Mouse (Mus musculus): ENCODE data around the gene Fgfr2.

Gene Fgfr2

GRCm38 (mm10) chr7:133040688-133041345 is 82.3 kb downstream of the Fgfr2 start:
- peak; percentile 82 for DNase-seq (ENCODE audit: low read depth)

GRCm38 (mm10) chr7:133039556-133040255 is 83.4 kb downstream of the Fgfr2 start:
- DNase-seq (ENCODE audit: low read depth) = no peak

- DNase-seq (ENCODE audit: low read depth) = no peak
Measured at GRCm38 (mm10) chr7:133037618-133038017, 85.5 kb downstream of the Fgfr2 start.

- DNase-seq (ENCODE audit: low read depth) = peak; percentile 35
Measured at GRCm38 (mm10) chr7:133037217-133037616, 85.9 kb downstream of the Fgfr2 start.

DNA sequence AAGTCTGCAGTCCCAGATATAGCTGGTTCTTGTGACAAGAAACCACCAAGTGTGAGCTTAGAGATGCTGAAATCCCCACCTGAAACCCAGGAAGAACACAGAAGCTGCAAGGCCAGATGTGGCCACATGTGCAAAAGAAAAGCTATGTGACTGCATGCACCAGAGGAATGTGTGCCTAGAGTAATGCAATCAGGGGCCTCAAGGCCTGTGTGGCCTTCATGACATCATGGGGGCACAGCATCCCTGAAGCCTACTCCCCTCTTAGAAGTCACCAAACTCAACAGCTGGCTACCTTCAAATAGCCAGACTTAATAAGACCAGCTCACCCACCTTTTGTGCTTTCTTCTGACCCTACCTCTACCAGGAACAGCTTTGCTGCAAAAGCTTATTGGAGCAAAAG is 87.2 kb downstream of the Fgfr2 start:
- DNase-seq (ENCODE audit: low read depth) = no peak

GRCm38 (mm10) chr7:133032589-133033203 is 90.5 kb downstream of the Fgfr2 start:
- DNase-seq (ENCODE audit: low read depth) = peak; percentile 80

GRCm38 (mm10) chr7:133029496-133030047 is 93.6 kb downstream of the Fgfr2 start:
- DNase-seq (ENCODE audit: low read depth) = no peak

- no peak for DNase-seq (ENCODE audit: low read depth)
Measured at GRCm38 (mm10) chr7:133029004-133029403, 94.1 kb downstream of the Fgfr2 start.

GRCm38 (mm10) chr7:133027930-133028329 is 95.2 kb downstream of the Fgfr2 start:
- no peak for DNase-seq (ENCODE audit: low read depth)

- no peak for DNase-seq (ENCODE audit: low read depth)
Measured at GRCm38 (mm10) chr7:133024694-133025093, 98.5 kb downstream of the Fgfr2 start.

DNA sequence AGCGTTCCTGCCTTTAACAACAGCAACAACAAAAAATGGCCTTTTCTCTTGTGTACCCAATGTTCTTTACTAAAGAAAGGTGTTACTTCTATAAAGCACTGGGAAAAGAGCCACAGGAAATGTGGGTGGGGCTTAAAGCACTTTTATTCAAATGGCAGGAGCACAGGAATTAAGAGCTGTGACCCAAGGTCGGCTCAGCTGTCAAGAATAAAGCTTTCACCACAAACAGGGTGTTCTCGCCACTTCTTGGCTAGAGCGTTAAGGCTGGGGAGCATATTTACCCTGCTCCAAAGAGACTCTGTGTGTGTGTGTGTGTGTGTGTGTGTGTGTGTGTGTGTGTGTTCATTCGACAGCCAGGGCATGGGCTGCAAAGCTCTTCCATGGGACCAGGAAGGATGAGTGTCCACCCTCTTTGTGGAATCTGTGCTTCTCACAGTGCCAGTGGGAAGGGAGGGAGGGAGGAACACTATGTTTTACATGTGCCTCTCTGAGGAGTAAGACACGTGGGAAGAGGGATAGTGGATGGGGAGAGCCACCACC is 103.6 kb downstream of the Fgfr2 start:
- no peak for DNase-seq (ENCODE audit: low read depth)

- no peak for DNase-seq (ENCODE audit: low read depth)
Measured at GRCm38 (mm10) chr7:133018961-133019360, 104.2 kb downstream of the Fgfr2 start.

- DNase-seq (ENCODE audit: low read depth) = no peak
Measured at GRCm38 (mm10) chr7:133015416-133016070, 107.6 kb downstream of the Fgfr2 start.

GRCm38 (mm10) chr7:133014631-133015030 is 108.5 kb downstream of the Fgfr2 start:
- no peak for DNase-seq (ENCODE audit: low read depth)

GRCm38 (mm10) chr7:133013923-133014322 is 109.2 kb downstream of the Fgfr2 start:
- no peak for DNase-seq (ENCODE audit: low read depth)

DNA sequence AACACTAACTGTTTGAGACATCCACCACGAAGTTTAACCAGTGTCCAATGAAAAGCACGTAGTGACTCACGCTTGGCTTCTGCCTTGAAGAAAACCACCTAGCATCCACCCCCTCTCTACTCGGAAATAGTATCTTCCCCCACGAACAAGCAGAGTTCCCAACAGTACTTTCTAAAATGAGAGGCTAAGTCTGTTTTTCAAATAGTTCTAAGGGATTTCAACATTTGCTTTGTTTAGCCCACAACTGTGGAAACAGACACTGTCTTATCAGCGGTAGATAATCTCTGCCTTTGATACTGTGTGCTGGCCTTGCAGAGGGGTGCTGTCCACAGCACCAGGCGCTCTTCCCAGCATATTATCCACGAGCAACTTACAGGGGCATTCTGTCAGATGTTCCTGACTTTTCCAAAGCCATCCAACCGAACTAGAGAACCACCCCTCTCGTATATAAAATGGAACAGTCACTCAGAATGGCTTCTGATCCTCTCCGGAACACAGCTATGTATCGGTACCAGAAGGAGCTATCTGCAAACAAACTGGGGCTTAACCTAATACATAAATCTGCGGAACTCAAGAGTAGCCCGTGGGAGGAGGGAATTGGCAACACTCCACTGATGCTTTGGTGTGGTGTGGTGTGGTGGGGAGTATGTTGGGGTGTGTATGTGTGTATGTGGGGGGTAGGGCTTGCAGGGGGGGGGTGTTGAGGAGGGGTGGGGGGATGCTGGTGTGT is 110.3 kb downstream of the Fgfr2 start:
- peak; percentile 65 for DNase-seq (ENCODE audit: low read depth)

GRCm38 (mm10) chr7:133011611-133012010 is 111.5 kb downstream of the Fgfr2 start:
- no peak for DNase-seq (ENCODE audit: low read depth)

DNA sequence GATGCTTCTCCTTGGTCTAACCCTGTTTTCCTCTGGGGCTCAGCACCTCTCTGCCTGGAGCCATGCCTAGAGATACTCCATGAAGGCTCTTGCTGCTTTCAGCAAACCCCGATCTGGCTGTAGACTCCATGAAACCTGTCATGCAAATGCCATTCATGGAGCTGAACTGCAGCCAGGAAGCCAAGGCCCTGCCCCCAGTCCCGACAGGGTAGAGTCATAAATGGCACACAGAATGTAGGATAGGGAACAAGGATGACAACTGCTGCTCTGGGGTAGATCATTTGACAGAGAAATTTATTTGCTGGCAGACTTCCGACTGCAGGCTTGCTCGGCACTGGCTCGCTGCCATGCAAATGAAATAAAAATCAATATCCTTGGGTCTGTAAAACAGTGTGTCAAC is 112.0 kb downstream of the Fgfr2 start:
- peak; percentile 32 for DNase-seq (ENCODE audit: low read depth)

DNA sequence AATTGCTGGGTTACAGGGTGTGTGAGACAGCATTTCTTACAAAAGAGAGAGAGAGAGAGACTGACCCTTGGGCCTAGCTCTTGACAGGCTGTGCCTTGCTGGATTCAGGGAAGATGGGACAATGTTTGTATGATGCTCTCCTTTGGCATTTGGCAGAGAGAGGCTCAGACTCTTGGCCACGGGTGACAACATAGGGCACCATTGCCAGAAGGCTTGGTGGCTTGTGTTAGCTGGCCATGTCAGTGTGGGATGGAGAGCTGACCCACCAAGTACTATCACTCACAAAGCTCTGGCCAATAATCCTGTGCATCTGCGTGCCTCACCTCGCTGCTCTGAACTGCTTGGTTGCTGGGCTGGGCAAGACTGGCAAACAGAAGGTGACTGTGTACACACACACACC is 112.7 kb downstream of the Fgfr2 start:
- DNase-seq (ENCODE audit: low read depth) = no peak

- no peak for DNase-seq (ENCODE audit: low read depth)
Measured at GRCm38 (mm10) chr7:133009676-133010075, 113.5 kb downstream of the Fgfr2 start.

- no peak for DNase-seq (ENCODE audit: low read depth)
Measured at GRCm38 (mm10) chr7:133008663-133009062, 114.5 kb downstream of the Fgfr2 start.

Measured in NIH3T3 (cell line).